Mouse (Mus musculus) adrenal gland, adult 8-10 months (tissue): ENCODE results near the gene Ndnf. TPM values are rescaled to one million over a fixed set of nuclear protein-coding genes. Genes with fewer than 3 reads are reported as not detected.

Source experiments
- DNase-seq: peaks from one replicate; pipeline ENCODE4 v3.0.0; 2022
- total RNA-seq, 4 experiments: library from RNA; stranded (reverse); gene quantifications; 2 replicates each; pipeline ENCODE4 v1.2.4; 2022

Ndnf gene
- total RNA-seq, 4 experiments from 2014 or later: 0.45 to 2.8 (median 1.4) TPM

DNA sequence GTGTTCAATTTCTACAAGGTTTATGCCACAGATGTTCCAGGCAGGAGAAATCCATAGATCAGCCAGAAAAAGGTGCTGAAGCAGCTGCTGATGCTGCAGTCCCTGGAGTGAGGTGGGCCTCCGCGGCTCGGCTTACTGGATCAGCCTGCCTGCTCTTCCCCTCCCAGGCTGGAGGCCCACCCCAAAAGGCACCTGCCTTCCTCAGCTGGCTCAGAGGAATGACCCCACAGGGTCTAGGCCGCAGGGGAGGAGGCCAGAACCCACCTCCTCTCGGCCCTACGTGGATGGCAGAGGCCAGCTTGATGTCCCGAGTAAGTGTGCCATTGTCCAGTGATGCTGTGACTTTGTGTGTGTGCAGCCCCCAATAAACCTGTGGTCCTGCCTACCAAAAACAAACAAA lies 86.8 kb downstream of the Ndnf start:
- DNase-seq: no peak

DNA sequence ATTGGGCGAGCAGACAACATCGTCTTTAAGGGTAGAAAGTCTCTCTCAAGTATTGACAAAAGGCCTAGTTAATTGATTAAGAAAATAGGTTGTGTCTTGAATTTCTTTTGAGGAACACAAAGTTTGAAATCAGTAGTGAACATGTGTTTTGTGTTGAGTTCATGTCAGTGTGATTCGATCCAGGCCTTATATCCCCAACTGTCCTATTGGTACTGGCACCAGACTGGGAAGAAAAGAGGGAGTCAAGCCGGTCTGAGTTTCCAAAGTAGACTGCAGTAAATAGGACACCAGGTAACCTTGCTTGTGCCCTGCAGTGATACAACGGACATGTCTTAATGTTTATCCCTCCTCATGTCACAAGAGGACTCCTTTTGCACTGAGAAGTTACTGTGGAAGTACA lies 87.8 kb downstream of the Ndnf start:
- DNase-seq: no peak

GRCm38 (mm10) chr6:65760073-65760472 lies 88.7 kb downstream of the Ndnf start:
- no peak for DNase-seq

Other genes starting within 250 kb of the Ndnf start
- 1 to 10 TPM in 1 of 4 experiments, under 1 TPM in 3; 0.14 to 1.4 (median 0.56) TPM for gene Tnip3, start 146.3 kb upstream of the Ndnf start, total RNA-seq
- 10 to 100 TPM; 17.9 to 28.5 (median 21.7) TPM for gene Prdm5, start 107.4 kb downstream of the Ndnf start, total RNA-seq